Mouse (Mus musculus) midbrain, embryonic 15.5 days (tissue): ENCODE data around the gene Dna2. TPM values are rescaled to one million over a fixed set of nuclear protein-coding genes. Genes with fewer than 3 reads are reported as not detected.

Experiments
- ATAC-seq: fragments of 200-750 bp; cut with Nextera tagmentation; replicated peaks from 2 replicates; pipeline ENCODE4 v1.8.0; 2017; ENCODE audit warnings: moderate TSS enrichment
- H3K27ac ChIP-seq: fragments of 300-500 bp; sonication (generic); 2 replicates; pipeline ENCODE4 v1.5.1; 2015; ENCODE audit warnings: mild to moderate bottlenecking, inconsistent platforms
- H3K27me3 ChIP-seq: fragments of 300-500 bp; sonication (generic); replicated peaks from 2 replicates; pipeline ENCODE4 v1.6.1; 2015; ENCODE audit warnings: inconsistent platforms
- H3K36me3 ChIP-seq: fragments of 300-500 bp; sonication (generic); replicated peaks from 2 replicates; pipeline ENCODE4 v1.6.1; 2015; ENCODE audit warnings: inconsistent platforms
- H3K4me1 ChIP-seq: fragments of 300-500 bp; sonication (generic); 2 replicates; pipeline ENCODE4 v1.6.1; 2015; ENCODE audit warnings: inconsistent platforms
- H3K4me2 ChIP-seq: fragments of 300-500 bp; sonication (generic); 2 replicates; pipeline ENCODE4 v1.6.1; 2015; ENCODE audit warnings: inconsistent platforms, mild to moderate bottlenecking, moderate library complexity
- H3K4me3 ChIP-seq: fragments of 300-500 bp; sonication (generic); 2 replicates; pipeline ENCODE4 v1.5.1; 2015; ENCODE audit warnings: mild to moderate bottlenecking, inconsistent platforms
- H3K9ac ChIP-seq: fragments of 300-500 bp; sonication (generic); 2 replicates; pipeline ENCODE4 v1.6.1; 2015; ENCODE audit warnings: mild to moderate bottlenecking, inconsistent platforms
- H3K9me3 ChIP-seq: fragments of 300-500 bp; sonication (generic); 2 replicates; pipeline ENCODE4 v1.6.1; 2016; ENCODE audit warnings: inconsistent platforms
- WGBS: fragments of 180-500 bp; shearing (Covaris S2); methylation state at CpG from one replicate; pipeline ENCODE4 v1.1.7; 2015; ENCODE audit warnings: mixed read lengths; 5-methylcytosine and 5-hydroxymethylcytosine counted together
- polyA plus RNA-seq: library from polyadenylated mRNA; unstranded; fragments of >200 nt; fragmentation: Nextera tagmentation; extraction: Ambion mirVana; gene quantifications from 2 replicates; pipeline ENCODE4 v1.2.1, GENCODE M21; 2015

Dna2 gene
- polyA plus RNA-seq, 1 experiment from 2014 or later: 4.4 TPM

GRCm38 (mm10) chr10:63022541-63023120 is 75.8 kb downstream of the Dna2 start:
- Histone ChIP-seq H3K36me3 (no peaks in the 10 kb centered on the region), H3K4me1 (peaks cover 56% of the 10 kb centered on the region), H3K27me3 (no peaks in the 10 kb centered on the region), H3K4me3 (peak overlapping the region; percentile 97), H3K27ac (peak overlapping the region; percentile 100), H3K9me3 (no peaks in the 10 kb centered on the region), H3K9ac (peak overlapping the region; percentile 98), H3K4me2 (peak overlapping the region; percentile 68)
- under 1% methylated on average over 27 of the region's 27 CpGs for WGBS
- ATAC-seq: no peak

GRCm38 (mm10) chr10:63023121-63023748 is 76.4 kb downstream of the Dna2 start:
- Histone ChIP-seq H3K9me3 (no peaks in the 10 kb centered on the region), H3K27me3 (no peaks in the 10 kb centered on the region), H3K4me2 (peak overlapping the region; percentile 68), H3K4me3 (peak overlapping the region; percentile 97), H3K9ac (peak overlapping the region; percentile 98), H3K27ac (peak overlapping the region; percentile 100), H3K36me3 (no peaks in the 10 kb centered on the region), H3K4me1 (peaks cover 54% of the 10 kb centered on the region)
- under 1% methylated on average over 68 of the region's 68 CpGs for WGBS
- peak; percentile 45 for ATAC-seq

Other genes with a start within 250 kb of the Dna2 start
- gene Stox1, start 220.9 kb upstream of the Dna2 start, polyA plus RNA-seq: 3.3 and 4.2 TPM in 2 replicates
- gene Ccar1, start 154.7 kb upstream of the Dna2 start, polyA plus RNA-seq: 103 and 113 TPM in 2 replicates
- 41.8 and 43.0 TPM in 2 replicates for gene Tet1, start 38.0 kb upstream of the Dna2 start, polyA plus RNA-seq
- gene Slc25a16, start 26.4 kb upstream of the Dna2 start, polyA plus RNA-seq: 13.9 and 14.3 TPM in 2 replicates
- gene Rufy2, start 33.2 kb downstream of the Dna2 start, polyA plus RNA-seq: 61.2 and 65.5 TPM in 2 replicates
- gene Hnrnph3, start 77.2 kb downstream of the Dna2 start, polyA plus RNA-seq: 167 and 175 TPM in 2 replicates
- 1.1 and 1.3 TPM in 2 replicates for gene Pbld2, start 77.3 kb downstream of the Dna2 start, polyA plus RNA-seq
- 0.98 and 1.3 TPM in 2 replicates for gene Pbld1, start 113.1 kb downstream of the Dna2 start, polyA plus RNA-seq
- gene Atoh7, start 152.6 kb downstream of the Dna2 start, polyA plus RNA-seq: 2.2 and 2.6 TPM in 2 replicates